Mouse (Mus musculus): ENCODE measurements at regions not wholly inside any gene's neighbourhood (a gene's known extent, or its start where the extent isn't known, plus 50 kb on each side); places are given as distances from the start of the nearest gene placed in this dataset.

GRCm38 (mm10) chr3:53981585-53981984 is 118.0 kb upstream of the Ufm1 start:
- no peaks in the 10 kb centered on the region for H3K4me1 ChIP-seq (ENCODE audit: control insufficient read depth, insufficient read depth, low read length)
- no peak overlapping the region for H3K27ac ChIP-seq (ENCODE audit: insufficient read depth, low read depth, low read length)
- no peak overlapping the region for H3K4me3 ChIP-seq (ENCODE audit: insufficient read depth, low read depth, low read length)
- TF ChIP-seq CTCF (IDR thresholded peaks at IDR 0.05; ENCODE audit: insufficient read depth, low read depth, low read length) (no peak), POLR2A (IDR thresholded peaks at IDR 0.05; ENCODE audit: insufficient read depth, low read depth, low read length) (no peak)

GRCm38 (mm10) chr3:53977379-53978080 is 113.9 kb upstream of the Ufm1 start:
- Histone ChIP-seq H3K4me3 (ENCODE audit: insufficient read depth, low read depth, low read length) (no peak overlapping the region), H3K4me1 (ENCODE audit: control insufficient read depth, insufficient read depth, low read length) (peaks cover 6% of the 10 kb centered on the region), H3K27ac (ENCODE audit: insufficient read depth, low read depth, low read length) (no peak overlapping the region)
- no peak for TF ChIP-seq CTCF (IDR thresholded peaks at IDR 0.05; ENCODE audit: insufficient read depth, low read depth, low read length)
- 93% methylated on average over 5 of the region's 5 CpGs for WGBS

- WGBS: 32% methylated on average over 10 of the region's 10 CpGs
Measured at GRCm38 (mm10) chr3:53974905-53975551, 111.4 kb upstream of the Ufm1 start.

GRCm38 (mm10) chr3:53969000-53969641 is 105.5 kb upstream of the Ufm1 start:
- H3K4me1 ChIP-seq (ENCODE audit: control insufficient read depth, insufficient read depth, low read length): peaks cover 8% of the 10 kb centered on the region
- WGBS: 29% methylated on average over 5 of the region's 5 CpGs
- no peak for TF ChIP-seq POLR2A (IDR thresholded peaks at IDR 0.05; ENCODE audit: insufficient read depth, low read depth, low read length)
- no peak for TF ChIP-seq CTCF (IDR thresholded peaks at IDR 0.05; ENCODE audit: insufficient read depth, low read depth, low read length)
- no peak overlapping the region for H3K4me3 ChIP-seq (ENCODE audit: insufficient read depth, low read depth, low read length)
- H3K27ac ChIP-seq (ENCODE audit: insufficient read depth, low read depth, low read length): no peak overlapping the region

More at GRCm38 (mm10) chr3:53974905-53975551, 111.4 kb upstream of the Ufm1 start:
- no peak overlapping the region for H3K27ac ChIP-seq (ENCODE audit: insufficient read depth, low read depth, low read length)
- peaks cover 6% of the 10 kb centered on the region for H3K4me1 ChIP-seq (ENCODE audit: control insufficient read depth, insufficient read depth, low read length)
- no peak overlapping the region for H3K4me3 ChIP-seq (ENCODE audit: insufficient read depth, low read depth, low read length)
- no peak for TF ChIP-seq CTCF (IDR thresholded peaks at IDR 0.05; ENCODE audit: insufficient read depth, low read depth, low read length)
- no peak for TF ChIP-seq POLR2A (IDR thresholded peaks at IDR 0.05; ENCODE audit: insufficient read depth, low read depth, low read length)

- Histone ChIP-seq H3K4me3 (ENCODE audit: insufficient read depth, low read depth, low read length) (no peak overlapping the region), H3K4me1 (ENCODE audit: control insufficient read depth, insufficient read depth, low read length) (peaks cover 8% of the 10 kb centered on the region), H3K27ac (ENCODE audit: insufficient read depth, low read depth, low read length) (no peak overlapping the region)
- WGBS: 73% methylated on average over 5 of the region's 5 CpGs
- TF ChIP-seq CTCF (IDR thresholded peaks at IDR 0.05; ENCODE audit: insufficient read depth, low read depth, low read length) (no peak), POLR2A (IDR thresholded peaks at IDR 0.05; ENCODE audit: insufficient read depth, low read depth, low read length) (no peak)
Measured at GRCm38 (mm10) chr3:53965142-53965541, 101.5 kb upstream of the Ufm1 start.

- H3K4me1 ChIP-seq (ENCODE audit: control insufficient read depth, insufficient read depth, low read length): no peaks in the 10 kb centered on the region
- H3K27ac ChIP-seq (ENCODE audit: insufficient read depth, low read depth, low read length): no peak overlapping the region
- TF ChIP-seq CTCF (IDR thresholded peaks at IDR 0.05; ENCODE audit: insufficient read depth, low read depth, low read length): no peak
- no peak for TF ChIP-seq POLR2A (IDR thresholded peaks at IDR 0.05; ENCODE audit: insufficient read depth, low read depth, low read length)
- H3K4me3 ChIP-seq (ENCODE audit: insufficient read depth, low read depth, low read length): no peak overlapping the region
- 97% methylated on average over 2 of the region's 2 CpGs for WGBS
Measured at GRCm38 (mm10) chr3:53953801-53954200, 90.2 kb upstream of the Ufm1 start.

- WGBS: 97% methylated on average over 3 of the region's 3 CpGs
- Histone ChIP-seq H3K4me3 (ENCODE audit: insufficient read depth, low read depth, low read length) (no peak overlapping the region), H3K27ac (ENCODE audit: insufficient read depth, low read depth, low read length) (no peak overlapping the region), H3K4me1 (ENCODE audit: control insufficient read depth, insufficient read depth, low read length) (no peaks in the 10 kb centered on the region)
- TF ChIP-seq CTCF (IDR thresholded peaks at IDR 0.05; ENCODE audit: insufficient read depth, low read depth, low read length) (no peak), POLR2A (IDR thresholded peaks at IDR 0.05; ENCODE audit: insufficient read depth, low read depth, low read length) (no peak)
Measured at GRCm38 (mm10) chr3:53939684-53940189, 76.1 kb upstream of the Ufm1 start.

GRCm38 (mm10) chr3:53931745-53932144 is 68.1 kb upstream of the Ufm1 start:
- no peak for TF ChIP-seq POLR2A (IDR thresholded peaks at IDR 0.05; ENCODE audit: insufficient read depth, low read depth, low read length)
- no peak for TF ChIP-seq CTCF (IDR thresholded peaks at IDR 0.05; ENCODE audit: insufficient read depth, low read depth, low read length)
- Histone ChIP-seq H3K4me1 (ENCODE audit: control insufficient read depth, insufficient read depth, low read length) (no peaks in the 10 kb centered on the region), H3K27ac (ENCODE audit: insufficient read depth, low read depth, low read length) (peak overlapping the region; percentile 58), H3K4me3 (ENCODE audit: insufficient read depth, low read depth, low read length) (no peak overlapping the region)
- 26% methylated on average over 6 of the region's 6 CpGs for WGBS

- no peak overlapping the region for H3K27ac ChIP-seq (ENCODE audit: insufficient read depth, low read depth, low read length)
- 80% methylated on average over 2 of the region's 2 CpGs for WGBS
- H3K4me1 ChIP-seq (ENCODE audit: control insufficient read depth, insufficient read depth, low read length): no peaks in the 10 kb centered on the region
- no peak for TF ChIP-seq POLR2A (IDR thresholded peaks at IDR 0.05; ENCODE audit: insufficient read depth, low read depth, low read length)
- no peak for TF ChIP-seq CTCF (IDR thresholded peaks at IDR 0.05; ENCODE audit: insufficient read depth, low read depth, low read length)
- no peak overlapping the region for H3K4me3 ChIP-seq (ENCODE audit: insufficient read depth, low read depth, low read length)
Measured at GRCm38 (mm10) chr3:53919941-53920340, 56.3 kb upstream of the Ufm1 start.

Measured in olfactory bulb, adult 2 months (tissue).